Mouse (Mus musculus) heart, postnatal 0 days (tissue): Measurements from ENCODE around the gene Tldc1. TPM values are rescaled to one million over a fixed set of nuclear protein-coding genes. Genes with fewer than 3 reads are reported as not detected.

ENCODE experiments used
- ATAC-seq: fragments of 200-750 bp; cut with Nextera tagmentation; 2 replicates; pipeline ENCODE4 v1.8.0; 2017; ENCODE audit warnings: low read depth, moderate number of reproducible peaks, moderate library complexity; ENCODE audit not compliant: insufficient read depth
- DNase-seq: peaks from one replicate; pipeline ENCODE4 v3.0.0-alpha.2; 2016; ENCODE audit warnings: low spot score
- H3K27ac ChIP-seq: fragments of 300-500 bp; sonication (generic); 2 replicates; pipeline ENCODE4 v1.5.1; 2014; ENCODE audit warnings: low read depth, mild to moderate bottlenecking
- H3K27me3 ChIP-seq: fragments of 300-500 bp; sonication (generic); 2 replicates; pipeline ENCODE4 v1.6.1; 2014; ENCODE audit warnings: low read length, mixed read lengths; ENCODE audit not compliant: control insufficient read depth, insufficient read depth
- H3K36me3 ChIP-seq: fragments of 300-500 bp; sonication (generic); replicated peaks from 2 replicates; pipeline ENCODE4 v1.6.1; 2014; ENCODE audit warnings: low read length, mixed read lengths; ENCODE audit not compliant: control insufficient read depth, insufficient read depth
- H3K4me1 ChIP-seq: fragments of 300-500 bp; sonication (generic); 2 replicates; pipeline ENCODE4 v1.6.1; 2014; ENCODE audit warnings: antibody characterized with exemption; ENCODE audit not compliant: control insufficient read depth, insufficient read depth
- H3K4me2 ChIP-seq: fragments of 300-500 bp; sonication (generic); 2 replicates; pipeline ENCODE4 v1.6.1; 2014; ENCODE audit warnings: low read depth, mild to moderate bottlenecking, low read length, moderate library complexity
- H3K4me3 ChIP-seq: fragments of 300-500 bp; sonication (generic); 2 replicates; pipeline ENCODE4 v1.5.1; 2014; ENCODE audit warnings: low read depth, low read length
- H3K9ac ChIP-seq: fragments of 300-500 bp; sonication (generic); replicated peaks from 2 replicates; pipeline ENCODE4 v1.6.1; 2014; ENCODE audit warnings: low read depth, low read length, mixed read lengths
- H3K9me3 ChIP-seq: fragments of 300-500 bp; sonication (generic); replicated peaks from 2 replicates; pipeline ENCODE4 v1.6.1; 2016; ENCODE audit warnings: low read length; ENCODE audit not compliant: control insufficient read depth
- CTCF ChIP-seq: IDR thresholded peaks from 2 replicates; pipeline ENCODE4 v1.5.1; 2016; ENCODE audit warnings: antibody characterized with exemption, control low read depth, low read depth
- EP300 ChIP-seq: IDR thresholded peaks from 2 replicates; pipeline ENCODE4 v1.6.1; 2016; ENCODE audit warnings: antibody characterized with exemption, low read depth
- WGBS: fragments of 180-500 bp; shearing (Covaris S2); extraction: QIAGEN DNeasy Blood & Tissue Kit; methylation state at CpG from one replicate; pipeline ENCODE4 v1.1.7; 2014; 5-methylcytosine and 5-hydroxymethylcytosine counted together
- polyA plus RNA-seq: library from polyadenylated mRNA; unstranded; fragments of >200 nt; fragmentation: Nextera tagmentation; extraction: Ambion mirVana; gene quantifications from 2 replicates; pipeline ENCODE4 v1.2.1, GENCODE M21; 2015
- total RNA-seq: library from RNA; depleted of rRNA; stranded (reverse); fragments of >200 nt; gene quantifications from 2 replicates; pipeline ENCODE4 v1.2.3, GENCODE M21; 2014; ENCODE audit warnings: low replicate concordance

The Tldc1 gene
- total and polyA plus RNA-seq, 2 experiments from 2014 or later = 12.1 to 28.6 TPM

GRCm38 (mm10) chr8:119740634-119741033 is 37.6 kb downstream of the Tldc1 start:
- Histone ChIP-seq H3K27me3 (no peaks in the 10 kb centered on the region), H3K4me1 (no peaks in the 10 kb centered on the region), H3K4me2 (no peak overlapping the region), H3K4me3 (no peak overlapping the region), H3K9ac (no peak overlapping the region), H3K36me3 (no peaks in the 10 kb centered on the region), H3K9me3 (no peaks in the 10 kb centered on the region), H3K27ac (no peak overlapping the region)
- TF ChIP-seq CTCF (no peak), EP300 (no peak)
- WGBS = 65% methylated on average over 4 of the region's 4 CpGs
- DNase-seq (no peak), ATAC-seq (no peak)

- no peaks in the 10 kb centered on the region for H3K36me3 ChIP-seq
- H3K4me3 ChIP-seq = no peak overlapping the region
- DNase-seq = no peak
- no peak overlapping the region for H3K4me2 ChIP-seq
- no peaks in the 10 kb centered on the region for H3K4me1 ChIP-seq
- TF ChIP-seq EP300 (no peak), CTCF (no peak)
- ATAC-seq = no peak
- 62% methylated on average over 19 of the region's 19 CpGs for WGBS
- no peak overlapping the region for H3K27ac ChIP-seq
- H3K9me3 ChIP-seq = no peaks in the 10 kb centered on the region
- H3K9ac ChIP-seq = no peak overlapping the region
- no peaks in the 10 kb centered on the region for H3K27me3 ChIP-seq
Observed at GRCm38 (mm10) chr8:119738129-119738907, 39.9 kb downstream of the Tldc1 start.

GRCm38 (mm10) chr8:119737093-119737900 is 40.9 kb downstream of the Tldc1 start:
- Histone ChIP-seq H3K36me3 (no peaks in the 10 kb centered on the region), H3K27me3 (no peaks in the 10 kb centered on the region), H3K4me1 (no peaks in the 10 kb centered on the region), H3K4me3 (no peak overlapping the region), H3K27ac (no peak overlapping the region), H3K9ac (no peak overlapping the region), H3K4me2 (no peak overlapping the region), H3K9me3 (no peaks in the 10 kb centered on the region)
- TF ChIP-seq CTCF = no peak
- TF ChIP-seq EP300 = no peak
- ATAC-seq = no peak
- WGBS = 70% methylated on average over 11 of the region's 11 CpGs
- DNase-seq = no peak

- no peaks in the 10 kb centered on the region for H3K4me1 ChIP-seq
- H3K36me3 ChIP-seq = no peaks in the 10 kb centered on the region
- no peak overlapping the region for H3K4me2 ChIP-seq
- no peak overlapping the region for H3K27ac ChIP-seq
- TF ChIP-seq EP300 (no peak), CTCF (no peak)
- ATAC-seq = no peak
- H3K9ac ChIP-seq = no peak overlapping the region
- DNase-seq = no peak
- H3K27me3 ChIP-seq = no peaks in the 10 kb centered on the region
- WGBS = 84% methylated on average over 10 of the region's 10 CpGs
- no peaks in the 10 kb centered on the region for H3K9me3 ChIP-seq
- H3K4me3 ChIP-seq = no peak overlapping the region
Observed at GRCm38 (mm10) chr8:119736348-119736917, 41.8 kb downstream of the Tldc1 start.

GRCm38 (mm10) chr8:119732072-119732471 is 46.1 kb downstream of the Tldc1 start:
- Histone ChIP-seq H3K9ac (no peak overlapping the region), H3K27me3 (no peaks in the 10 kb centered on the region), H3K4me3 (no peak overlapping the region), H3K4me2 (no peak overlapping the region), H3K36me3 (no peaks in the 10 kb centered on the region), H3K4me1 (no peaks in the 10 kb centered on the region), H3K27ac (no peak overlapping the region), H3K9me3 (no peaks in the 10 kb centered on the region)
- 83% methylated on average over 13 of the region's 13 CpGs for WGBS
- ATAC-seq = no peak
- TF ChIP-seq CTCF (no peak), EP300 (no peak)
- no peak for DNase-seq
